Mouse (Mus musculus) granulocyte monocyte progenitor cell, adult 5-6 weeks (primary cell): ENCODE measurements around the gene Mgarp. TPM values are rescaled to one million over a fixed set of nuclear protein-coding genes. Genes with fewer than 3 reads are reported as not detected.
"Not testable (repeated sequence)": the region's sequence is repeated elsewhere in the genome, so short reads cannot be mapped to it uniquely, and the experiment has no call there.

Experiments
- ATAC-seq: replicated peaks from 2 replicates; pipeline ENCODE4 v1.8.0; 2016; ENCODE audit warnings: mild to moderate bottlenecking, moderate TSS enrichment, inconsistent platforms; ENCODE audit not compliant: poor library complexity, severe bottlenecking
- total RNA-seq, 2 experiments: library from RNA; stranded (forward) in 1 of 2; stranded (reverse) in 1 of 2; fragments of 200-712, 200-1000 nt in 1 of 2; fragments of >200 nt in 1 of 2; fragmentation: Nextera tagmentation in 1 of 2; gene quantifications; 2 replicates each; pipeline ENCODE4 v1.2.3; 2014 to 2017

The Mgarp gene
- total RNA-seq, 2 experiments from 2014 or later, result not detected

DNA sequence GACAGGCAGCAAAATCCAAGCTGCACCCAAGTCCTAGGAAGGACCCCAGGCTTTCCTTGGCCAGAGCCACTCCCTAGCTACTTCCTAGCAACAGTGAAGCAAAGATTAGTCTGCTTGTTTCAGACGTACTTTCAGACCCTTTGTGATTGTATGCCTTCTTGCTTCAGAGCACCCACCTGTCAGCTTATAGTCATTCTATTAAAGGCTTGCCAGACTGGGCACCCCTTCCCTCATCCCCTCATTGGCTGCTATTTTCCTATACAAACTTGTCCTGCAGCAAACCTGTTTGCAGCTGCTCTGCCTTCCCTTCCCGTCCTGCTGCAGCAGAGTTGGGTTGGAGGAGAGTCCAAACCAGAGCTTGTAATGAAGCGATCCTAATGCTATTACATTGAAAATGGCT lies 2.1 kb upstream of the Mgarp start:
- no peak for ATAC-seq

DNA sequence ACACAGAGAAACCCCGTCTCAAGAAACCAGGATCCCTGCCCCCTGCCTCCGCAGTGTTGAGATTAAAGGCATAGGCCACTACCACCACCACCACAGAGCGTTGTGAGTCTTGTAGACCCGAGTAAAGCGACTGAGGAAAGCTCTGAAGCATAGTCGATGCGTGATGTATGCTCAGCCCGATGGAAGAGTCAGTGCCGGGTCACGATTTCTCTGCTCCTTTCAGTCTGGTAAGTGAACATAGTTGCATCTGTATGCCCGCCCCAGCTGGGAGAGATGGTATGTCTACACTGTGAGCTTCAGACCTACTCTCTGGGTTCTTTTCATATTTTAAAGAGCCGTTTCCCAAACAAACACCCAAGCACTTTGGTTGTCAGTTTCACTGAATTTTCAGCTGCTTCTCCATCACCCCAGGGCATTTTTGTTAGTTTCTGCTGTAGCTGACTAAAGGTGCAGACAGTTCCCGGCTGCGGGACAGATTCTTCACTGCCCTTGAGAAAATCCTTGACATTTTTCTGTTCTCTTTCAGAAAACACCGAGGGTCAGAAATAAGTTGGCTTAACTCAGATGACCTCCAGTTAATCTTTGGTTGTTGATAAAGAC lies 1.3 kb upstream of the Mgarp start:
- no peak for ATAC-seq

DNA sequence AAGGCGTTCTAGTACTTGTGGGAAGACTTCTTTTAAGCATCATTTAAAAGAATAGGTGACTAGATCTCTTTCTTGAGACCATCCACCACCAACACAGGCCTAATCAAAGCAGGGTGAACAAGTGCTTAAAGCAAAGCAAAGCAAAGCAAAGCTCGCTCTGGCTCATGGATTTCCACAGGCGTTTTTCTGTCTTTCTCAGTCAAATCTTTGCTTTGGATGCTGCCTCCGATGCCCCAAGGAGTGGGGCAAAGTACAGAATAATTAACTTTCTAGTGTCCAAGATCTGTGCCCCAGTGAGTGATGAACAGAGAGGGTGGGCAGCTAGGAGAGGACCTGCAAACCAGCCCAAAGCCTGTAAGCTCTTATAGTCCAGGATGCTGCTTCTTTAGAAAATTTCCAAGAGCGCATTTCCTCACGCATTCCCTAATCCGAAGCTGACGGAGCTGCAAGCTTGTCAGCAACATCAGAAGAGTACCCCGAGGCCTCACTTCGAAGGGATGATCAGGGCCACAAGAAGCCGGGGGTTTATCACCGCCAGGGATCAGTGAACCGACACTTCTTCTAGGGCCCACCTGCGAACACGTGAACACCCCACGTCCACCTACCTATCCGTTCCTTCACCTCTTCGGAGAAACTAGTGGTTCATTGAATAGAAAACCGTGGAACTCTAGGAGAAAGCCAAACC lies 935 bp downstream of the Mgarp start:
- ATAC-seq, result no peak

DNA sequence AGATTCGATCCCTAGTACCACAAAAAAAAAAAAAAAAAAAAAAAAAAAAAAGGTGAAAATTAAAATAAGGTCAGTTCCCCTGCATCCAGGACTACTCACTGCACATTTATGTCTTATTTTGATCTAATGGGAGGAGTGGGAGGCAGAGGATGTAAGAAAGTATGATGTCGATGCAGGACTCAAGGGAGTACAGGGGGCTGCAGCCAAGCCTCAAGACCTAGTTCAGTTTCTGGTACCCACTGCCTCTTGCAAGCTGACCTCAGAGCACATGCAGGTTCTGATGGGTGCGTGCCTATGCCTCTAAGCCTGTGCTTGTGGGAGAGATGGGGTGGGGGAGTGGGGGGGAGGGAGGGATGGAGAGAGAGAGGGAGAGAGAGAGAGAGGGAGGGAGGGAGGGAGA lies 1.7 kb downstream of the Mgarp start:
- no peak for ATAC-seq

DNA sequence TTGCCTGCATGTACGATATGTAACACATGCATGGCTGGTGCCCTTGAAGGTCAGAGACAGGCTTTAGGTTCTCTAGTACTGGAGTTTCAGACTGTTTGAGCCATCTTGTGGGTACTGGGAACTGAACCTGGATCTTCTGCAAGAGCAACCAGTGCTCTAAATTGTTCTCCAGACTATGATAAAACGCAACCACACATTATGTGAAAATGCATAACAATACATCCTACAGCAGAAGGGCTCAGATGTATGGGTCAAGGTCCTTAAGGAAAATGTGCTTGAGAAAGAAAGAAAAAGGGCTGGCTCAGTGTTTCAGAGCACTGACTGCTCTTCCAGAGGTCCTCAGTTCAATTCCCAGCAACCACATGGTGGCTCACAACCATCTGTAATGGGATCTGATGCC lies 2.9 kb downstream of the Mgarp start:
- no peak for ATAC-seq

DNA sequence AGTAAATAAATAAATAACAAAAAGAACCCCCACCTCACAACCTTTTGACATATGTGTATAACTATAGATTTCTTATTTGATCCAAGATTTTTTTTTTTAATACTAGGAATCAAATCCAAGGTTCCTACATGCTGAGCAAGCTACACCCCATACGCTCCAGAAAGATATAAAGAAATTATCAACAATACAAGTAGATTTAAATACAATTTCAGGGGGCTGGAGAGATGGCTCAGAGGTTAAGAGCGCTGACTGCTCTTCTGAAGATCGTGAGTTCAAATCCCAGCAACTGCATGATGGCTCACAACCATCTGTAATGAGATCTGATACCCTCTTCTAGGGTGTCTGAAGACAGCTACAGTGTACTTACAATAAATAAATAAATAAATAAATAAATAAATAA lies 3.5 kb downstream of the Mgarp start:
- not testable (repeated sequence) for ATAC-seq

DNA sequence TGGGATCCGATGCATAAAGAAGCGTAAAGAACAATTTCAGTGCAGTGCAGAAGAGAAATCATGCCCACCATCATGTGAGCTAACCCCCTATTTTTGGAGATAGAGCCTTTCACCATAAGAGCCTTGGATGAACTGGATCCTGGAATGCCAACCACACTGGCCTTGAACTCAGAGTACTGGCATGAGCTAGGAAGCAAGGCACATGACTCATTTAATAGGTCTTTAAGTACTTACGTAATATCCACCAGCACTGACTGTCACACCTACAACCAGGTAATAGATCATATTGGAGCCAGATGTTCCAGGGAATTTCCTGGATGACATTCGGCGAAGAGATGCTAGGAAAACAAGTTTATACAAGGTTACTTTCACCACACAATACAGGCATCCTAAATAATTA lies 4.9 kb downstream of the Mgarp start:
- ATAC-seq, result no peak

DNA sequence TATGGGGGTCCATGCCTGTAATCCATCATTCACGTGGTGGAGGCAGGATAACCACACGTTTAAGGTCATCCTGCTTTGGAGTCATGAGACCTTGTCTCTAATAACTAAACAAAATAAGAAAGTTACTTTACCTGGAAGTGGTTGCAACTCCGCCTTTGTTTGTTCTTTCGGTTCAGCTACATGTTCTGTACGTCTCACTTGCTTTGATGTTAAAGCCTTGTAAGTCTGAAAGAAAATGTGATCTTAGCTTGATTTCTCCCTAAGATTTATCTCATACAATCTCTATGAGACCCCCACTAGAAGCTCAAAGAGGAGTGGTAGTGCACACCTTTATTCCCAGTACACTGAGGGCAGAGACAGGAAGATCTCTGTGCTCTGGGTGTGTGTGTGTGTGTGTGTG lies 5.4 kb downstream of the Mgarp start:
- ATAC-seq, result no peak

DNA sequence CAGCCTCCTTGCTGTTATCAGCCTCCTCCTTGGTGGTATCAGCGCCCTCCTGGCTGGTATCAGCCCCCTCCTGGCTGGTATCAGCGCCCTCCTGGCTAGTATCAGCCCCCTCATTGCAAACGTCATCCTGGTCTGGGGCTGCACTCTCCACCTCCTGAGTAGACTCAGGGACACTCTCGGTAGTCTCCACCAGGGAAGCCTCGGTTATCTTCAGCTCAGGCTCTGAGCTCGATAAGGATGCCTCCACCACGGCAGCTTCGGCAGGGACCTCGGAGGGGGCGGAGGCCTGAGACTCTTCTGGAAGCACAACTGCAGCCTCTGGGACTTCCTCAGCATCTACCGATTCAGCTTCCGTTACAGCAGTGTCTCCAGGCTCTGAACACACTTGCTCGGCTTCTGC lies 7.6 kb downstream of the Mgarp start:
- ATAC-seq, result peak; percentile 76

DNA sequence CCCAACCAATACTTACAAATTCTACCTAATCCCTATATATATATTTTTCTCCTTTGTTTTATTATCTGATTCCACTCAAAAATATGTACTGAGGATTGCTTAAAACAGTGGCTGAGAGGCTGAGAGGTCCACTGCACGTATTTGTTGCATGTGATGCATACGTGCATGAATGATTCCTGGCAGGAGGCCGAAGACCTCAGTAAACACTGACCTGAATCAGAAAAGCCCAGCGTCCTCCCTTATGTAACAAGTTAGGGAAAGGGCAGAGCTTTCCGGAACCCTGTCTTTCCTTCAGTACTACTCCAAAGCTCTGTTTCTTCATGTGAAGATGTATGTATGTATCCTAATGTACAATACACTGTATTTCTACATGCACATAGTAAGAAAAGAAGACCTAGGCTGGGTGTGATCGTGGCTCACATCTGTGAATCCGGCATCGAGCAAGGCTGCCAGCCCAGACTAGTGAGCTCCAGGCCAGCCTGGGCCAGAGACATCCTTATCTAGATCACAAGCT lies 8.6 kb downstream of the Mgarp start:
- no peak for ATAC-seq

DNA sequence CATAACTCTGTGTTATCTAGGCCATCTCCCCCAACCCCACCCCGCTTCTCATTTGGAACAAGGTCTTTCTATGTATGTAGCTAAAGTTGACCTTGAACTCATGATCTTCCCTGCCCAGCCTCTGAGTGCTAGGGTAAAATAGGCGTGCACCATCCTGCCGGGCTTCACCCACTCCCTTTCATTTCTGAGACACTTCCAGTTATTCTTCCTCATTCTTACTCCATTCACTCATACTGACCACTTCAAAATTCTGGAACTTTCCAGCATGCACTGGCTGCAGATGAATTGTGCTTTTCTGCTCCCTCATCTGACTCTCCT lies 9.4 kb downstream of the Mgarp start:
- ATAC-seq, result 0 out of 2 replicates have a peak, but pooled peaks have one; percentile 29

DNA sequence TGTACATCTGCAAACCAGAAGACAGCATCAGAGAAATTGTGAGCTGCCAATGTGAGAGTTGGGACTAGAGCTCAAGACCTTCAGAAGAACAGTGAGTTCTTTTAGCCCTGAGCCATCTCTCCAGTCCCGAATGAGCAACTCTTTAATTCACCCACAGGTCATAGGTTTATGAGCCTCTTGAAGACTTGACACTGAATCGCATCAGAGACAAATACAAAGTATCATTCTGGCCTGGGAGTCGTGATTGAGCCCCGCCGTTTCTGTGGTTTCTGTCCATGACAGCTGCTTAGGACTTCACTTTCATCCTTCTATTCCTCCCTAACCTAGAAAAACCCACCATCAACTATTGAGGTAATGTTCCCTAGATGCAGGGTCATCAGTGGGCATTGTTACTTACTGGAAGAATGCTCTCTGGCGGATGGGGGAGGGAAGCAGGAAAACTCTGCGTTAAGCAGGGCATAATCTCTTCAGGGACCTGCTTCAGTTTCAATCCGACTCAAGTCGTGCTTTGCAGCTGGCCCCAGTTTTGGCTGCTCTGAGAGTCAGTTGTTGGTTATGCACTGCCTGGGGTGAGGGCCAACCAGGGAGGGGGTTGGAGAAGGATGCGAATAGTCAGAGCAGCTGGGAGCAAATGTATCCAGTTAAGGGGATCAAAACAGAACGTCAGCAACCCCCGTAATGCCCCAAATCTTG lies 10.0 kb downstream of the Mgarp start:
- no peak for ATAC-seq

DNA sequence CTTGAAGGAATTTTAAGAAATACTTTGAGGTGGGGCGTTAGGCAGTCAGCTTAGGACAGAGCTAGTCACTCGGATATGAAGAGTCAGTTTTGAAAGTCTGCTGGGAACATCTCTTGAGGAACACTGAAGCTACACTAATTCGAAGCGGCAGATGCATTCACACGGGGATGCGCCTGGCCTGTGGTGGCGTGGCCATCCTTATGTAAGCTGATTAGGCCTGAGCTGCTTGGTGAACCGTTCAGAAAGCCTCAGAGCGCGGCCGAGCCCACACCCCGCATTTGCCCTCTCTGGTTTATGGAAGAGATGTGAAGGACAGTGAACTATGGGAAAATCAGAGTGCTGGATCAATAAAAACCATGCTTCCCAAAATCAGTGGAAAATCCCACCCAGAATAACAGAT lies 13.1 kb downstream of the Mgarp start:
- ATAC-seq, result no peak

DNA sequence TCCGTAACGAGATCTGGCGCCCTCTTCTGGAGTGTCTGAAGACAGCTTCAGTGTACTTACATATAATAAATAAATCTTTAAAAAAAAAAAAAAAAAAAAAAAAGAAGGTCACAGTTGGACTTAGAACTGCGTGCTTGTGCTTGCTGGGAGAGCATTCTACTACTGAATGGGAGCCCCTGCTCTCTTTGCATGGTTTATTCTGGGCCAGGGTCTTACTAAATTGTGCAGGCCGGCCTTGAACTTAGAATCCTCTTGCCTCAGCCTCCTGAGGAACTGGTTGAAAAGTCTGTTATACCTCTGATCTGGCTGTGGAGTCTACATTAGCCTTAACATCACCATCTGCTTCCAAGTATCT lies 15.9 kb downstream of the Mgarp start:
- ATAC-seq, result no peak

DNA sequence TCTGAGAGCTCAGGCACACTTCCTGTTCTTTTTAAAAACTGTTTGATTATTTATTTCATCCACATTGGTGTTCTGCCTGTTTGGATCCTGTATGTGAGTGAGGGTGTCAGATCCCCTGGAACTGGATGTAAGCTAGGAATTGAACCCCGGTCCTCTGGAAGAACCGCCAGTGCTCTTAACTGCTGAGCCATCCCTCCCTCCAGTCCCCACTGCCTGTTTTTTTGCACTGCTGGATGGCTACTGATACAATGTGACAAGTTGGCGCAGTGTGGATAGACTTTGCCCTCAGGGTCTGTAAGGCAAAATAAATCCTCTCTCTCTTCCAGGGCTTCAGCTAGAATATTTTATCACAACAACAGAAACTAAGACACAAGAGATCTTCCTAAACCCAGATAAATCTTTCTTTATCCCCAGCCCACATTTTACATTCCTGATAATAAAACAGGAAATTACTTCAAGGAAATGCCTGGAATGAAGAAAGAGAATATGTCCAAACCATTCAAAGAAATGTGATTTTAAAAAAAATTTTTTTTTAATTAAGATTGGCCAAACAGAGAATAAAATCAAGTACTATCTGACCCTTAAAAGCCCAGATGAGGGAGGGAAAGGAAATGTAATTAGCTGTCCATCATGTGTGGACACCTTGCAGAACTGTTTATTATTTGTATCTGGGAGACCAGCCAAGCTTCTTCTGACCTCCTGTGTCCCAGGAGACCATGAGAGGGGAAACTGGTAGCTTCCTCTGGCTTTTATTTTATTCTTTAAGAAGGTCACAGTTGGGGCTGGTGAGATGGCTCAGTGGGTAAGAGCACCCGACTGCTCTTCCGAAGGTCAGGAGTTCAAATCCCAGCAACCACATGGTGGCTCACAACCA lies 16.5 kb downstream of the Mgarp start:
- ATAC-seq, result no peak

DNA sequence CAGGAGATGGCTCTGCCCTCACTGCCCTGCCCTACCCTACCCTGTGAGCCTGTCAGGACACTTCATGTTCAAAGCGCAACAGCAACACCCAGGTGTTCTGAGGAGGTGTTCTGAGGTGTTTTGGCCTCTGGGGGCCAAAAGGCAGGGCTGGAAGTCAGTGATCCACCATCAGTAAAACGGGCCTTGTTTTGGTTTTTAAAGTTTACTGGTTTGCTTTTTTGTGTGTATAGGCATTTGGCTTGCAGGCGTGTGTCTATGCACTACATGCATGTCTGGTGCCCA lies 17.9 kb downstream of the Mgarp start:
- ATAC-seq, result 0 out of 2 replicates have a peak, but pooled peaks have one; percentile 1

DNA sequence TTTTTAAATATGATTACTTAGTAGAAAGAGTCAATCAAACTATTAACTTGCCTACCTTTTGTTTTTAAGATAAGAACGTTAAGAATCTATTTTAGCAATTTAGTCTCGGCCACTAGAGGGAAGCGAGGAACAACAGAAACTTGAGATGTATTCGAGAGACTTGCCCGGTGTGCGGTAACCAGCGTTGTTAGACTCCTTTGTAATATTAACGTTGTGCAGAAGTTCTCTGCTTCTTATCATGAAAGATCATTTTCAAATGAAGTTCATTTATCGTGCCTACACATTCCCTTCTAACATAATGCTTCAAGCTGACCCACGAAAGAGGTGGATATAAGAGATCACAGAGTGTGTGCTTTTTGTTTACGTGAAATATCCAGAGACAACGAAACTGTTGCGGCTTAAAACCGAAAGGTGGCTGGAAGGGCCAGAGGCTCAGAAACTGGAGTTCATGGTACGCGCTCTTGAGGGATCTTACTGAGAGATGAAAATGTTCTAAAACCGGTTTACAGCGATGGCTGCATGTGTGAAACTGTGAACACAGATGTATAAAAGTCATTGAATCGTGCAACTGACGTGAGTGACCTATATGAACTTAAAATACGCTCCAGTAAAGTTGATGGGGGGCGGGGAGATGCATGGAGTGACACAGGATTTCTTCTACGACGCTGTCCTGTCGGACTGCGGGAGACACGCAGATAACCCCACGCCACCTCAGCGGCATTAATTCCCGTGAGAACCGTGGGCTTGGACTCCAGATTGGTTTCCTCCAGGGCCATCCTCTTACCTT lies 18.5 kb downstream of the Mgarp start:
- ATAC-seq, result peak; percentile 59

DNA sequence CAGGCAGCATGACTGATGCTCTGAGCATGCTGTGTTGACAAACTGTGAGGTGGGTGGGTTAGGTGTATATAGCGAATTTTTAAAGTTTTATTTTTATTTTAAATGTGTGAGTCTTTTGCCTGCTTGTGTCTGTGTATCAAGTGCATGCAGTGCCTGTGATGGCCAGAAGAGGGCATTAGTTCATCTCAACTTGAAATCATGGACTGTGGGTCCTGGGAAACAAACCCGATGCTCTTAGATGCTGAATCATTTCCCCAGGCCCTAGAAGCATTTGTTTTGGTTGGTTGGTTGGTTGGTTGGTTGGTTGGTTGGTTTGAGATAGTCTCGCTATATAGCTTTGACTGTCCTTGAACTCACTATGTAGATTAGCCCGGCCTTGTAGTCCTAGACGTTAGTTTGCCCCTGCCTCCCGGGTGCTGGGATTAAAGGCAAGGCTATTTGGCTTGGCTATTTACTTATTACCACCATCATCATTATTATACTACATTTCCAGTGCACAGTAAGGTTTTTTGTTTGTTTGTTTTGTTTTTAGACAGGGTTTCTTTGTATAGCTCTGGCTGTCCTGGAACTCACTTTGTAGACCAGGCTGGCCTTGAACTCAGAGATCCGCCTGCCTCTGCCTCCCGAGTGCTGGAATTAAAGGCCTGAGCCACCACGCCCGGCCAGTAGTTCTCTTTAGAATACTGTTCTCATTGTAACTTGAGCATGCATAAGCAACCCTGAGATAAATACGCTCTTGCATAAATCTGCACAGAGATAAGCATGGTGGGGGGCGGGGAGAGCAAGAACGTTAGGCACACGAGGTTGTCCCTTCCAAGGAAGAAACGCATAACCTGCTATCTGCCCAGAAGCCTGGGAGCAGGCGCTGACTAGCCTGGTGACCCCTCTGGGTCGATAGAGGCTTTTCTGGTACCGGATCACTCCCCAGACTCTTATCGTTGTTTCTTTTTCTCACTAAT lies 21.0 kb downstream of the Mgarp start:
- peak; percentile 75 for ATAC-seq

DNA sequence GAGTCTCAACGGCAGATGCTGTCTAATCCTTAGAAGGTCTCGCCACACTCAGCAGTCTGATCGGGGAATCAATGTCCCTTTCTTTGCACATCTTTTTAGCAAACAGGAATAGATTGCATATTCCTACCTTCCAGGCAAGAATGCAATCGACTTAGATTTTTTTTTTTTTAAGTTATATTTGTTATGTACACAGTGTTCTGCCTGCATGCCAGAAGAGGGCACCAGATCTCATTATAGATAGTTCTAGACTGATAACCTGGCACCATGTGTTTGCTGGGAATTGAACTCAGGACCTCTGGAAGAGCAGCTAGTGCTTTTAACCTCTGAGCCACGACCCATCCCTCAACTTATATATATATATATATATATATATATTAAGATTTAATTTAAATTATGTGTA lies 23.0 kb downstream of the Mgarp start:
- no peak for ATAC-seq
